Mouse (Mus musculus) liver, embryonic 16.5 days (tissue): ENCODE results near the gene Ppm1l. TPM values are rescaled to one million over a fixed set of nuclear protein-coding genes. Genes with fewer than 3 reads are reported as not detected.

Experiments
- ATAC-seq: fragments of 200-750 bp; cut with Nextera tagmentation; 2 replicates; pipeline ENCODE4 v1.8.0; 2017; ENCODE audit warnings: low read depth, mild to moderate bottlenecking, moderate number of reproducible peaks, moderate library complexity
- H3K27ac ChIP-seq: fragments of 300-500 bp; sonication (generic); 2 replicates; pipeline ENCODE4 v1.5.1; 2014; ENCODE audit warnings: mild to moderate bottlenecking, low read length
- H3K27me3 ChIP-seq: fragments of 300-500 bp; sonication (generic); 2 replicates; pipeline ENCODE4 v1.6.1; 2014; ENCODE audit warnings: low read depth, low read length, mixed read lengths; ENCODE audit not compliant: control insufficient read depth, insufficient read depth
- H3K36me3 ChIP-seq: fragments of 300-500 bp; sonication (generic); 2 replicates; pipeline ENCODE4 v1.6.1; 2014; ENCODE audit warnings: mild to moderate bottlenecking; ENCODE audit not compliant: control insufficient read depth, insufficient read depth
- H3K4me1 ChIP-seq: fragments of 300-500 bp; sonication (generic); 2 replicates; pipeline ENCODE4 v1.6.1; 2014; ENCODE audit warnings: low read depth, low read length, mixed read lengths; ENCODE audit not compliant: control insufficient read depth
- H3K4me2 ChIP-seq: fragments of 300-500 bp; sonication (generic); 2 replicates; pipeline ENCODE4 v1.6.1; 2014; ENCODE audit warnings: low read depth, low read length, mixed read lengths
- H3K4me3 ChIP-seq: fragments of 300-500 bp; sonication (generic); 2 replicates; pipeline ENCODE4 v1.5.1; 2014; ENCODE audit warnings: low read depth, mild to moderate bottlenecking, low read length
- H3K9ac ChIP-seq: fragments of 300-500 bp; sonication (generic); 2 replicates; pipeline ENCODE4 v1.6.1; 2014; ENCODE audit warnings: low read depth, low read length
- H3K9me3 ChIP-seq: fragments of 300-500 bp; sonication (generic); replicated peaks from 2 replicates; pipeline ENCODE4 v1.6.1; 2016; ENCODE audit warnings: low read length; ENCODE audit not compliant: control insufficient read depth
- WGBS: fragments of 180-500 bp; shearing (Covaris S2); extraction: QIAGEN DNeasy Blood & Tissue Kit; methylation state at CpG from one replicate; pipeline ENCODE4 v1.1.7; 2014; ENCODE audit not compliant: insufficient replicate concordance; 5-methylcytosine and 5-hydroxymethylcytosine counted together
- polyA plus RNA-seq: library from polyadenylated mRNA; unstranded; fragments of >200 nt; fragmentation: Nextera tagmentation; extraction: Ambion mirVana; gene quantifications from 2 replicates; pipeline ENCODE4 v1.2.1, GENCODE M21; 2015

Ppm1l gene
- polyA plus RNA-seq, 1 experiment from 2014 or later: 4.6 TPM

- Histone ChIP-seq H3K27ac (no peak overlapping the region), H3K9me3 (no peaks in the 10 kb centered on the region), H3K4me2 (no peak overlapping the region), H3K4me3 (no peak overlapping the region), H3K36me3 (no peaks in the 10 kb centered on the region), H3K27me3 (no peaks in the 10 kb centered on the region), H3K4me1 (no peaks in the 10 kb centered on the region), H3K9ac (no peak overlapping the region)
- 56% methylated on average over 7 of the region's 7 CpGs for WGBS
- no peak for ATAC-seq
Observed at GRCm38 (mm10) chr3:69290294-69290693, 26.4 kb upstream of the Ppm1l start.

GRCm38 (mm10) chr3:69290844-69291243 lies 25.8 kb upstream of the Ppm1l start:
- Histone ChIP-seq H3K36me3 (no peaks in the 10 kb centered on the region), H3K4me3 (no peak overlapping the region), H3K9ac (no peak overlapping the region), H3K9me3 (no peaks in the 10 kb centered on the region), H3K4me1 (no peaks in the 10 kb centered on the region), H3K27me3 (no peaks in the 10 kb centered on the region), H3K27ac (no peak overlapping the region), H3K4me2 (no peak overlapping the region)
- no peak for ATAC-seq
- 70% methylated on average over 3 of the region's 3 CpGs for WGBS

- Histone ChIP-seq H3K9me3 (no peaks in the 10 kb centered on the region), H3K27ac (no peak overlapping the region), H3K36me3 (no peaks in the 10 kb centered on the region), H3K27me3 (no peaks in the 10 kb centered on the region), H3K4me2 (no peak overlapping the region), H3K9ac (no peak overlapping the region), H3K4me1 (no peaks in the 10 kb centered on the region; the same call in 1 of the 2 replicates), H3K4me3 (no peak overlapping the region)
- 61% methylated on average over 1 of the region's 1 CpGs for WGBS
- ATAC-seq: no peak
Observed at GRCm38 (mm10) chr3:69292628-69293027, 24.0 kb upstream of the Ppm1l start.

GRCm38 (mm10) chr3:69296270-69296669 lies 20.4 kb upstream of the Ppm1l start:
- H3K9me3 ChIP-seq: no peaks in the 10 kb centered on the region
- no peak overlapping the region for H3K27ac ChIP-seq
- H3K4me1 ChIP-seq: no peaks in the 10 kb centered on the region; the same call in 1 of the 2 replicates
- H3K4me3 ChIP-seq: no peak overlapping the region
- H3K36me3 ChIP-seq: no peaks in the 10 kb centered on the region
- no peak overlapping the region for H3K4me2 ChIP-seq
- peak; percentile 88 for ATAC-seq
- 58% methylated on average over 8 of the region's 8 CpGs for WGBS
- no peak overlapping the region for H3K9ac ChIP-seq
- H3K27me3 ChIP-seq: no peaks in the 10 kb centered on the region

GRCm38 (mm10) chr3:69300121-69300520 lies 16.5 kb upstream of the Ppm1l start:
- 49% methylated on average over 1 of the region's 1 CpGs for WGBS
- Histone ChIP-seq H3K4me1 (no peaks in the 10 kb centered on the region; the same call in 1 of the 2 replicates), H3K9me3 (no peaks in the 10 kb centered on the region), H3K27ac (no peak overlapping the region), H3K9ac (no peak overlapping the region), H3K27me3 (no peaks in the 10 kb centered on the region), H3K4me3 (no peak overlapping the region), H3K4me2 (no peak overlapping the region), H3K36me3 (no peaks in the 10 kb centered on the region)
- ATAC-seq: no peak

GRCm38 (mm10) chr3:69315810-69316390 lies 761 bp upstream of the Ppm1l start:
- H3K27ac ChIP-seq: peak overlapping the region; percentile 75
- WGBS: 2% methylated on average over 18 of the region's 18 CpGs
- H3K4me1 ChIP-seq: peaks cover 20% of the 10 kb centered on the region
- H3K4me2 ChIP-seq: peak overlapping the region; percentile 88
- H3K36me3 ChIP-seq: no peaks in the 10 kb centered on the region
- H3K9ac ChIP-seq: peak overlapping the region; percentile 79
- ATAC-seq: peak; percentile 7
- H3K27me3 ChIP-seq: no peaks in the 10 kb centered on the region
- no peaks in the 10 kb centered on the region for H3K9me3 ChIP-seq
- H3K4me3 ChIP-seq: peak overlapping the region; percentile 74

- peak overlapping the region; percentile 87 for H3K27ac ChIP-seq
- no peaks in the 10 kb centered on the region for H3K9me3 ChIP-seq
- under 1% methylated on average over 73 of the region's 73 CpGs for WGBS
- H3K9ac ChIP-seq: peak overlapping the region; percentile 95
- H3K4me2 ChIP-seq: peak overlapping the region; percentile 66
- peaks cover 29% of the 10 kb centered on the region for H3K4me1 ChIP-seq
- no peaks in the 10 kb centered on the region for H3K36me3 ChIP-seq
- peak overlapping the region; percentile 74 for H3K4me3 ChIP-seq
- H3K27me3 ChIP-seq: no peaks in the 10 kb centered on the region
- peak; percentile 1 for ATAC-seq
Observed at GRCm38 (mm10) chr3:69317251-69318125, 827 bp downstream of the Ppm1l start.

GRCm38 (mm10) chr3:69318131-69318951 lies 1.7 kb downstream of the Ppm1l start:
- Histone ChIP-seq H3K4me2 (peak overlapping the region; percentile 66), H3K36me3 (no peaks in the 10 kb centered on the region), H3K4me3 (peak overlapping the region; percentile 74), H3K27ac (peak overlapping the region; percentile 87), H3K4me1 (peaks cover 29% of the 10 kb centered on the region), H3K9ac (peak overlapping the region; percentile 95), H3K9me3 (no peaks in the 10 kb centered on the region), H3K27me3 (no peaks in the 10 kb centered on the region)
- ATAC-seq: peak; percentile 14; the same call in 1 of the 2 replicates
- 5% methylated on average over 25 of the region's 25 CpGs for WGBS
